Mouse (Mus musculus): ENCODE measurements around the gene Ndrg3.
"Not testable (repeated sequence)": the region's sequence is repeated elsewhere in the genome, so short reads cannot be mapped to it uniquely, and the experiment has no call there.

The Ndrg3 gene

GRCm38 (mm10) chr2:156998263-156998662 lies 6.4 kb upstream of the Ndrg3 start:
- DNase-seq (ENCODE audit: low read depth, low spot score) = no peak

GRCm38 (mm10) chr2:156996576-156996975 lies 4.7 kb upstream of the Ndrg3 start:
- no peak for DNase-seq (ENCODE audit: low read depth, low spot score)

DNA sequence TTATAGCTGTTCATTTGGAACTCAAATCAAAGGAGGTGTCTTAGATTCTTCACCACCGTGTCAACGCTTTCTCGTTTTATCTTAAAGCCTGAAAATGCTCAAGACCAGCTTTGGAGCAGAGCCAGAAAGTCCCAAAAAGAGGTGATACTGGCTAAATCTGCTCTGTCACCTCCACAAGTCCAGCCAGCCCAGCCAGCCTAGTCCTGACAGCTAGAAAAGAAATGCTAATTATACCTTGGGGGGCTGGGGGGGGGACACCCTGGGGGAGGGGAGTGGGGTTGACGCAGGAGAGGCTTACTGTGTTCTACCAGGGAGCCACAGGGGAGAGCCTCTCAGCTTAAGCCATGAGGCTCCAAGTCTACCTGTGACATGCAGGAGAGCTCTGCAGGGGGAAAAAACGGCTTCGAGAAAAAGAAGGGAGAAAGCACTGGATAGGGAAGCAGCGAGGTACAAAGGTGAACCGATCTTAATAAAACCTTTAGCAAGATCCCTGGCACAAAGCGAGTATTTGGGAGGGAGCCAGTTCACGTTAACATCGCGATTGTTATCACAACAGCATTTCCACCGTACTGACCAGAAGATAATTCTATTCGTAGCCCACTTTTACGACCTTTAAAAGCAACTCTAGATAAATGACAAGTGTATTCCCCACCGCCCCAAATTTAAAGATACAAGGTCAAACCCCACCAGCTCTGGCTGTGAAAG lies 977 bp downstream of the Ndrg3 start:
- DNase-seq (ENCODE audit: low read depth, low spot score) = no peak

GRCm38 (mm10) chr2:156987316-156987715 lies 4.5 kb downstream of the Ndrg3 start:
- DNase-seq (ENCODE audit: low read depth, low spot score) = no peak

DNA sequence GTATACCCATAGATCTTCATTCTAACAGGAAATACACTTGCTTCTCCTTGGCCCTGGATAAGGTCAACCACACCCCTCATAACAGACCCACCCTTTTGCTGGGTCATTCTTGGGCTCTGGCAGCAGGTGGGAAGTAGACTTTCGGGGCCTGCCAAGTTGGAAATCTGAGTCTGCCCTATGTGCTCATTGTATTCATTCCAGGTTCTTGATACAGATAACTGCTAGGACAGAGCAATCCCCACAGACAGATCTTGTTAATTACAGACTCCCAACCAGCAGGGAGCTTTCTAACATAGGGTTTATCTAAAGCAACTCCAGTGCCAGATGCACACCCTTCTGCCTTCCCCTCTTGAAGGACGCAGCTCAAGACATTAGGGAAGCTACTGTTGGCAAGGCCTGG lies 9.0 kb downstream of the Ndrg3 start:
- DNase-seq (ENCODE audit: low read depth, low spot score) = no peak

DNA sequence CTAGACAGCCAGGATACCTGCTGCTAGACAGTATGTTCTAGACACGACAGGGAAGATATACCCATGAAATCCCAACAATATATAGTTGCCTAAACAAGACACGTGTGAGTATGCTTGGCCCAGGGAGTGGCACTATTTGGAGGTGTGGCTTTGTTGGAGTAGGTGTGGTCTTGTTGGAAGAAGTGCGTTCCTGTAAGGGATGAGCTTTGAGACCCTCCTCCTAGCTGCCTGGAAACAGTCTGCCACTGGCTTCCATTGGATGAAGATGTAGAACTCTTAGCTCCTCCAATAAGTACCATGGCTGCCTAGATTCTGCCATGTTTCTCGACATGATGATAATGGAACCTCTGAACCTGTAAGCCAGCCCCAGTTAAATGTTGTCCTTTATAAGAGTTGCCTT lies 10.6 kb downstream of the Ndrg3 start:
- DNase-seq (ENCODE audit: low read depth, low spot score) = no peak

DNA sequence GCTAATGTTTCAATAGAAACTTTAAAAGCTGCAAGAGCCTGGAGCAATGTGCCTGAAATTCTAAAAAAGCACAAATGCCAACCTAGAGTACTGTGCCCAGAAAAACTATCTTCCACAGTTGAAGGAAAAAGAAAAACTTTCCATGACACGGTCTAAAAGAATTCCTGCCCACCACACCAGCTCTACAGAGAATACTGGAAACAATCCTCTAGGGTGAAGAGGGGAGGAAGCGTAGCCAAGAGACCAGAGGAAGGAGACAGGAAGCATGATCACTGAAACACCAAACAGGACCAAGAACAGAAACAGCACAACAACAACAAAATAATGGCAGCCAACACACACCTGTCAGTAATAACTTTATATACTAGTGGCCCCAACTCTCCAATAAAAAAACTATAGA lies 11.8 kb downstream of the Ndrg3 start:
- no peak for DNase-seq (ENCODE audit: low read depth, low spot score)

- DNase-seq (ENCODE audit: low read depth, low spot score) = no peak
These were observed 15.1 kb downstream of the Ndrg3 start for GRCm38 (mm10) chr2:156976711-156977110.

GRCm38 (mm10) chr2:156974967-156975366 lies 16.9 kb downstream of the Ndrg3 start:
- no peak for DNase-seq (ENCODE audit: low read depth, low spot score)

GRCm38 (mm10) chr2:156973316-156974100 lies 18.3 kb downstream of the Ndrg3 start:
- DNase-seq (ENCODE audit: low read depth, low spot score) = no peak

DNA sequence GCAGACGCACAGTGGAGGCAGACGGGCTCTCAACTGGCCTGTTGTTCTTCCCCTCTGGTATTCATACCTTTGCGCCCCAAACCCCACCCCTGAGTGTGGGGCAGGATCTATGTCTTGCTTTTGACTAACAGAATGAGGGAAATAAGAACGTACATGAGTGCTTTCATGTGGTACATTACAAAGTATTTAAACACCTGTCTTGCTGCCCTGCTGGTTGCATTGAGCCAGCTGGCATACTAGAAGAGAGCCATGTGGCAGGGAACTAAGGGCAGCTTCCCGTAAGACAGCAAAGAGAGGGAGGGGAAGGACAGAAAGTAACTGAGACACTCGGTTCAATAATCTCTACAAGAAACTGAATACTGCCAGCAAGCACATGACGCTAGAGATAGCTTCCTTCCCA lies 21.6 kb downstream of the Ndrg3 start:
- no peak for DNase-seq (ENCODE audit: low read depth, low spot score)

GRCm38 (mm10) chr2:156968501-156968900 lies 23.4 kb downstream of the Ndrg3 start:
- no peak for DNase-seq (ENCODE audit: low read depth, low spot score)

DNA sequence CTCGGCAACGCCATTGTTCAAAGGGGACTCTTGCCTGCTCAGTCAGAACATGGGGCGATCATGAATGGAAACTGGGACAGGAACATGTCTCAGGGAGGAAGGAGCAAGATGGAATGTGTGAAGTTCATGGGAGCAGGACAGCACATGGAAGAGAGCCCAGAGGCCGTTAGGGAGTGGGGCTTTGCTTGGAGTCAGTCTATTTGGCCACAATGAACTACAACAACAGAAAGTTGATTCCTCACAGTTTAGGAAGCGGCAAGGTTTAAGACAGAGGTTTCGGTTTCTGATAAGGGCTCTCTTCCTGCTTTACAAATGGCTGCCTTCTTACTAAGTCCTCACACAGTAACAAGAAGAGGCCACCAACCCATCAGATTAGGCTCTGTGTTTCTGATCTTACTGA lies 24.5 kb downstream of the Ndrg3 start:
- DNase-seq (ENCODE audit: low read depth, low spot score) = no peak

DNA sequence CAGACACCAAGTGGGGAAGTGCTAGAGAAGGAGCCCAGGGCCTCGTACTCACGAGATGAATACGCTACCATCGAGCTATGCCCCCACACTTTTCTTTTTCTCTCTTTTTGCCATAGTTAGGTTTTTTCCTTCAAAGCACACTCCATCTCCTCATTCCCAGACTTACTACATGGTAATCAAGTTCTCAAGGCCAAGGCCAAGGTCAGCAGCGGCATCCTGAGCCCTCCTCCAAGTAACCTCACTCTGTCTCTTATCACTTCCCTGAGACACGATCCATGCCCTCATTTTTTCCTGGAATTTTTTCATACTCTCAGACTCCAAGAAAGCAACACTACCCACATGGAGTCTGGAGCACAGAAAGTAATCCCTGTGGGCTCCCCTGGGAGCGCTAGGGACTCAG lies 28.0 kb downstream of the Ndrg3 start:
- DNase-seq (ENCODE audit: low read depth, low spot score) = no peak

DNA sequence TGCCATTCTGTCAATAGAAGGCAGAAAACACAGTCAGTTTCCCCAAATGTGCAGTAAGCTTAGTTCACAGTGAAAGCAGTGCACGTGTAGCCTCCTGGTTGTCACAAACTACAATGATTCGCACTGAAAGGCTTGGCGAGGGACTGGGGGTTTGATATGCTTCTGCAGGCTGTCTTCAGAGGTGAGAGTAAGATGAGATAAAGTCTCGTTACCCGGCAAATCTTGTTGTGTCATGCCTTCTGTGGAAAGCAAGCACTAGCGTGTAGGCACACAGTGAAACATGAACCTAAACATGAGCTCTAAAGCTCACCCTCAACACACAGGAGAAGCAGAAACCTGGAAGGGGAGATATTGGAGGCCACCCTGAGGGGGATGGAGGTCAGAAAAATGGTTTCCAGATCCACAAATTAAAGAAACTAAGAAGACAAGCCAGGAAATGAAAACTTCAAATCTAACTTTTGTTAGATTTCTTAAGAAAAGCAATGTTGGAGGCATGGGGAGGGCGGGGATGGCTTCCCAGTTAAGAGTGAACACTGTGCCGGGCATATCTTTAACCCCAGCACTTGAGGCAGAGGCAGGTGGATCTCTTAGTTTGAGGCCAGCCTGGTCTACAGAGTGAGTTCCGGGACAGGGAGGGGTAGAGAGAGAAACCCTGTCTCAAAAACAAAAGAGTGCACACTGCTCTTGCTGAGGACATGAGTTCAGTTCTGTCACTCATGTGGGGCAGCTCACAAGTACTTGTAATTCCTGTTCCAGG lies 33.2 kb downstream of the Ndrg3 start:
- DNase-seq (ENCODE audit: low read depth, low spot score) = no peak

DNA sequence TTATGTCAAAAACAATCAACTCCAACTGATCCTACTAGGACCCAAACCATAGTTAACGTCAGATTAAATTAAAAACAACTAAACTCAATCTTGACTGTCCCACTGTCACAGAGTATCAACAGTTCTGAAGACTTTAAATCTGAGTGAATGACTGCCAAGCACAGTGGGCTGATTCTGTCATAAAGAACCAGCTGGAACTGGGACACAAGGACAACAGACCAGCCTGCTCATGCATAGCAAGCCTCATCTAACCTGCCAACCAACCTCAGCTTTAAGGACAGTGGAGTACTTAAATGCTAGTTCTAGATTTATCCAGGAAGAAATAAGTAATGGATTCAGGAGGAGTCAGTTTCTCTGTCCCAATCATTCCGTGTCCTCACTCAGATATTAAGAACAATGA lies 34.8 kb downstream of the Ndrg3 start:
- no peak for DNase-seq (ENCODE audit: low read depth, low spot score)

DNA sequence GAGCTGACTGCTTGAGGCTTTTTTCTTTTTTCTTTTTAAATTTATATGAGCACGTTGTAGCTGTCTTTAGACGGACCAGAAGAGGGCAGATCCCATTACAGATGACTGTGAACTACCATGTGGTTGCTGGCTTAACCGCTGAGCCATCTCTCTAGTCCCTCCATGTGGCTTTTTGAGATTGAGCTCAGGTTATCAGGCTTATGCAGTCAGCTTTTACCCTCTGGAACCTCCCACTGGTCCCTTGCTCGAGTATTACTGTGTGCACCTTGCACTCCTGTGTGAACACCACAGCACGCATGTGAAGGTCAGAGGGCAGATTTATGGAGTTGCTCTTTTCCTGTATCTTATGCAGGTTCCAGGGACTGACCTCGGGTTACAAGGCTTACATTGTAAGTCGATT lies 35.5 kb downstream of the Ndrg3 start:
- no peak for DNase-seq (ENCODE audit: low read depth, low spot score)

DNA sequence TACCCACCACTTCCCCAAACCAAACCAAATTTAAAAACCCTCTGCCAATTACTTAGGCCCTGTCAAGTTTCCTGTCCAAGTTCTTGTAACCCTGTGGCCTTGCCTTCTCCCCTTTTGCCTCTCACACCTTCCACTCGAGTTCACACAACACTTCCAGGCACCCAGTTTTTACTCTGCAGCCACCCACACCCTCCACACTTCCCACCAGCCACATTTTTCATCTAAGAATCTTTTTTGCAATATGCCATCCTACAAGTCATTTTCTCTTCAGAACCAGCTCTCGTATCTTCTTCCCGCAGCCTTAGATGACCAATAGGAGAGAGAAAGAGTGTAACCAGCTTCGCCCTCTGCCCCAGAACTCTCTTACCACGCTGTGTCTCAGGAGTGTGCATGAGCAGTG lies 37.4 kb downstream of the Ndrg3 start:
- DNase-seq (ENCODE audit: low read depth, low spot score) = no peak

- no peak for DNase-seq (ENCODE audit: low read depth, low spot score)
These were observed 40.4 kb downstream of the Ndrg3 start for GRCm38 (mm10) chr2:156951301-156952094.

- no peak for DNase-seq (ENCODE audit: low read depth, low spot score)
These were observed 41.0 kb downstream of the Ndrg3 start for GRCm38 (mm10) chr2:156950816-156951215.

DNA sequence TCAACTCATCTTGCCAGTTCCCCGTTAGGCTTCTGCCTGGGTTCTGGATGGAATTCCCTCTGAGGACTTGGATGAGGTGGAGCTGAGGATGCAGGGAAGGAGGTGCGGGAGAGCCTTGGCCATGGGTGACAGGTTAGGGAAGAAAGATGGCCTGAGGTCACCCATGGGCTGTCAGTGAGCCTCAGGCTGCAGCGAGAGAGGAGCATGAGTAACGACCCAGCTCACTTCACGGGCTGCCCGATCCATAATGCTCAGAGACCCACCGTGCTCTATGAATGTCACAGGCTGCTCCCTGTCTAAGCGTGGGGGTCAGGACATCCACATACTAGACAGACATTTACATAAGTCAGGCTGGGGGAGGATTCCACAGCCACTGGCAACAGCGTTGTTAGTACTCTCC lies 50.3 kb downstream of the Ndrg3 start:
- not testable (repeated sequence) for DNase-seq (ENCODE audit: low read depth, low spot score)

GRCm38 (mm10) chr2:156939926-156940325 lies 51.9 kb downstream of the Ndrg3 start:
- DNase-seq (ENCODE audit: low read depth, low spot score) = not testable (repeated sequence)

All from embryo, embryonic 11.5 days (tissue).